Mouse (Mus musculus): ENCODE measurements around the gene Arsg.

DNA sequence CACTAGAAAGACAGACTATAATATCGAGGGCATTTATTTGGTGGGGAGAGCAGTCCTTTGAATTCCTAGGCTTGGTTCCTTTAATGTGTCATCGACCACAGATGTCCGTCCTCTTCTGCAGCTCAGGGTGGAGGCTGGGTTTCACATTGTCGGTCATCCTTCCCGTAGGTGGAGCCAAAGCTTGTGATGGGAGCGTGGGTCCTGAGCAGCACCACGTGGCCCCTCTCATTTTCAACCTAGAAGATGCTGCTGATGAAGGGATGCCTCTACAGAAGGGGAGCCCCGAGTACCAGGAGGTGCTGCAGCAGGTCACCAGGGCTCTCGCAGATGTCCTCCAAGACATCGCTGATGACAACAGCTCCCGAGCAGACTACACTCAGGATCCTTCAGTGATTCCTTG, 98.9 kb downstream of the Arsg start:
- TF ChIP-seq CTCF (IDR thresholded peaks at IDR 0.05; ENCODE audit: borderline replicate concordance, extremely low read depth, insufficient read depth, insufficient read length) = no peak
- TF ChIP-seq POLR2A (IDR thresholded peaks at IDR 0.05; ENCODE audit: borderline replicate concordance, extremely low read depth, insufficient read depth, insufficient read length, poor library complexity, severe bottlenecking) = no peak
